Mouse (Mus musculus) forebrain, postnatal 0 days (tissue): ENCODE measurements around the gene Plxna2. TPM values are rescaled to one million over a fixed set of nuclear protein-coding genes. Genes with fewer than 3 reads are reported as not detected.
A peak's percentile ranks its signal among the peaks of the same experiment; 100 is the strongest.

ENCODE experiments used
- ATAC-seq: fragments of 200-750 bp; cut with Nextera tagmentation; 2 replicates; pipeline ENCODE4 v1.8.0; 2017; ENCODE audit warnings: mild to moderate bottlenecking, moderate library complexity
- DNase-seq: peaks from one replicate; pipeline ENCODE4 v3.0.0-alpha.2; 2015
- H3K27ac ChIP-seq: fragments of 300-500 bp; sonication (generic); 2 replicates; pipeline ENCODE4 v1.5.1; 2014; ENCODE audit warnings: low read depth, mild to moderate bottlenecking, antibody characterized with exemption, low read length, moderate library complexity, mixed read lengths
- H3K27me3 ChIP-seq: fragments of 300-500 bp; sonication (generic); 2 replicates; pipeline ENCODE4 v1.6.1; 2014; ENCODE audit warnings: mild to moderate bottlenecking, low read length, mixed read lengths; ENCODE audit not compliant: insufficient read depth
- H3K36me3 ChIP-seq: fragments of 300-500 bp; sonication (generic); 2 replicates; pipeline ENCODE4 v1.6.1; 2014; ENCODE audit warnings: mild to moderate bottlenecking, moderate library complexity; ENCODE audit not compliant: insufficient read depth
- H3K4me1 ChIP-seq: fragments of 300-500 bp; sonication (generic); 2 replicates; pipeline ENCODE4 v1.6.1; 2014; ENCODE audit warnings: antibody characterized with exemption; ENCODE audit not compliant: insufficient read depth
- H3K4me2 ChIP-seq: fragments of 300-500 bp; sonication (generic); 2 replicates; pipeline ENCODE4 v1.6.1; 2014; ENCODE audit warnings: low read depth, mild to moderate bottlenecking, moderate library complexity
- H3K4me3 ChIP-seq: fragments of 300-500 bp; sonication (generic); 2 replicates; pipeline ENCODE4 v1.5.1; 2014; ENCODE audit warnings: low read depth, low read length, mixed read lengths
- H3K9ac ChIP-seq: fragments of 300-500 bp; sonication (generic); 2 replicates; pipeline ENCODE4 v1.6.1; 2014; ENCODE audit warnings: mild to moderate bottlenecking
- H3K9me3 ChIP-seq: fragments of 300-500 bp; sonication (generic); 2 replicates; pipeline ENCODE4 v1.6.1; 2016; ENCODE audit warnings: low read length
- CTCF ChIP-seq: sonication (generic); IDR thresholded peaks from 2 replicates; pipeline ENCODE4 v1.5.1; 2016; ENCODE audit warnings: antibody characterized with exemption, control low read depth, low read depth
- WGBS: fragments of 180-500 bp; shearing (Covaris S2); extraction: QIAGEN DNeasy Blood & Tissue Kit; methylation state at CpG from one replicate; pipeline ENCODE4 v1.1.7; 2014; 5-methylcytosine and 5-hydroxymethylcytosine counted together
- polyA plus RNA-seq: library from polyadenylated mRNA; unstranded; fragments of >200 nt; fragmentation: Nextera tagmentation; extraction: Ambion mirVana; gene quantifications from 2 replicates; pipeline ENCODE4 v1.2.1, GENCODE M21; 2015
- total RNA-seq: library from RNA; depleted of rRNA; stranded (reverse); fragments of >200 nt; gene quantifications from 2 replicates; pipeline ENCODE4 v1.2.3, GENCODE M21; 2014

The Plxna2 gene
- total and polyA plus RNA-seq, 2 experiments from 2014 or later, result 18.6 to 83.6 TPM

GRCm38 (mm10) chr1:194774754-194775153, 156.7 kb downstream of the Plxna2 start:
- Histone ChIP-seq H3K9ac (no peak overlapping the region), H3K4me2 (no peak overlapping the region), H3K9me3 (no peaks in the 10 kb centered on the region), H3K4me3 (no peak overlapping the region), H3K27ac (no peak overlapping the region), H3K27me3 (no peaks in the 10 kb centered on the region), H3K36me3 (peaks cover 44% of the 10 kb centered on the region), H3K4me1 (no peaks in the 10 kb centered on the region)
- DNase-seq, result no peak
- 86% methylated on average over 1 of the region's 1 CpGs for WGBS
- ATAC-seq, result no peak
- TF ChIP-seq CTCF, result no peak

- H3K4me1 ChIP-seq, result no peaks in the 10 kb centered on the region
- H3K9me3 ChIP-seq, result no peaks in the 10 kb centered on the region
- no peak for DNase-seq
- no peak overlapping the region for H3K9ac ChIP-seq
- no peak overlapping the region for H3K4me3 ChIP-seq
- no peak overlapping the region for H3K27ac ChIP-seq
- ATAC-seq, result no peak
- H3K36me3 ChIP-seq, result peaks cover 55% of the 10 kb centered on the region
- no peaks in the 10 kb centered on the region for H3K27me3 ChIP-seq
- TF ChIP-seq CTCF, result no peak
- H3K4me2 ChIP-seq, result no peak overlapping the region
Measured at GRCm38 (mm10) chr1:194775656-194776374, 157.8 kb downstream of the Plxna2 start.

- Histone ChIP-seq H3K27me3 (no peaks in the 10 kb centered on the region), H3K27ac (no peak overlapping the region), H3K9ac (no peak overlapping the region), H3K4me3 (no peak overlapping the region), H3K4me1 (no peaks in the 10 kb centered on the region), H3K36me3 (peaks cover 61% of the 10 kb centered on the region), H3K9me3 (no peaks in the 10 kb centered on the region), H3K4me2 (no peak overlapping the region)
- no peak for TF ChIP-seq CTCF
- ATAC-seq (no peak), DNase-seq (no peak)
- 78% methylated on average over 5 of the region's 5 CpGs for WGBS
Measured at GRCm38 (mm10) chr1:194776510-194777244, 158.7 kb downstream of the Plxna2 start.

GRCm38 (mm10) chr1:194777608-194778007, 159.6 kb downstream of the Plxna2 start:
- no peak for TF ChIP-seq CTCF
- H3K9me3 ChIP-seq, result no peaks in the 10 kb centered on the region
- peaks cover 64% of the 10 kb centered on the region for H3K36me3 ChIP-seq
- WGBS, result 52% methylated on average over 2 of the region's 2 CpGs
- H3K27ac ChIP-seq, result peak overlapping the region; percentile 0; the same call in 1 of the 2 replicates
- no peak overlapping the region for H3K9ac ChIP-seq
- peak; percentile 40 for DNase-seq
- H3K4me1 ChIP-seq, result no peaks in the 10 kb centered on the region
- H3K4me2 ChIP-seq, result no peak overlapping the region
- ATAC-seq, result peak; percentile 75; the same call in 1 of the 2 replicates
- H3K4me3 ChIP-seq, result no peak overlapping the region
- no peaks in the 10 kb centered on the region for H3K27me3 ChIP-seq

- 95% methylated on average over 3 of the region's 3 CpGs for WGBS
- Histone ChIP-seq H3K36me3 (peaks cover 59% of the 10 kb centered on the region), H3K9ac (no peak overlapping the region), H3K27ac (no peak overlapping the region), H3K4me3 (no peak overlapping the region), H3K4me1 (no peaks in the 10 kb centered on the region), H3K9me3 (no peaks in the 10 kb centered on the region), H3K4me2 (no peak overlapping the region), H3K27me3 (no peaks in the 10 kb centered on the region)
- TF ChIP-seq CTCF, result no peak
- DNase-seq (no peak), ATAC-seq (no peak)
Measured at GRCm38 (mm10) chr1:194780392-194780791, 162.4 kb downstream of the Plxna2 start.

- Histone ChIP-seq H3K4me3 (no peak overlapping the region), H3K9ac (no peak overlapping the region), H3K27me3 (no peaks in the 10 kb centered on the region), H3K36me3 (peaks cover 61% of the 10 kb centered on the region), H3K4me1 (no peaks in the 10 kb centered on the region), H3K4me2 (no peak overlapping the region), H3K9me3 (no peaks in the 10 kb centered on the region), H3K27ac (no peak overlapping the region)
- WGBS, result 40% methylated on average over 5 of the region's 5 CpGs
- ATAC-seq, result no peak
- TF ChIP-seq CTCF, result no peak
- DNase-seq, result no peak
Measured at GRCm38 (mm10) chr1:194780794-194781390, 162.9 kb downstream of the Plxna2 start.

GRCm38 (mm10) chr1:194781556-194781955, 163.5 kb downstream of the Plxna2 start:
- H3K36me3 ChIP-seq, result peaks cover 68% of the 10 kb centered on the region
- H3K4me1 ChIP-seq, result no peaks in the 10 kb centered on the region
- WGBS, result 90% methylated on average over 1 of the region's 1 CpGs
- no peak overlapping the region for H3K27ac ChIP-seq
- no peak for DNase-seq
- H3K4me3 ChIP-seq, result no peak overlapping the region
- no peak overlapping the region for H3K4me2 ChIP-seq
- no peak for ATAC-seq
- no peak for TF ChIP-seq CTCF
- no peak overlapping the region for H3K9ac ChIP-seq
- H3K27me3 ChIP-seq, result no peaks in the 10 kb centered on the region
- H3K9me3 ChIP-seq, result no peaks in the 10 kb centered on the region
